Mouse (Mus musculus): Measurements from ENCODE around the gene Vgll4.

Gene Vgll4

GRCm38 (mm10) chr6:114969213-114970120 lies at the start of gene Vgll4:
Gene Vgll4, minus strand, starts transcription at chr6:114969994.
- DNase-seq (ENCODE audit: low spot score), result peak; percentile 66

- DNase-seq (ENCODE audit: low spot score), result no peak
Measured at GRCm38 (mm10) chr6:115015461-115015860, 45.7 kb upstream of the Vgll4 start.

- no peak for DNase-seq (ENCODE audit: low spot score)
Measured at GRCm38 (mm10) chr6:115013574-115013973, 43.8 kb upstream of the Vgll4 start.

- no peak for DNase-seq (ENCODE audit: low spot score)
Measured at GRCm38 (mm10) chr6:115011792-115012191, 42.0 kb upstream of the Vgll4 start.

GRCm38 (mm10) chr6:115010815-115011214 lies 41.0 kb upstream of the Vgll4 start:
- DNase-seq (ENCODE audit: low spot score), result no peak

GRCm38 (mm10) chr6:115010304-115010703 lies 40.5 kb upstream of the Vgll4 start:
- DNase-seq (ENCODE audit: low spot score), result no peak

GRCm38 (mm10) chr6:115007728-115008127 lies 37.9 kb upstream of the Vgll4 start:
- peak; percentile 72 for DNase-seq (ENCODE audit: low spot score)

- DNase-seq (ENCODE audit: low spot score), result no peak
Measured at GRCm38 (mm10) chr6:115006948-115007347, 37.2 kb upstream of the Vgll4 start.

- DNase-seq (ENCODE audit: low spot score), result no peak
Measured at GRCm38 (mm10) chr6:115006065-115006464, 36.3 kb upstream of the Vgll4 start.

- DNase-seq (ENCODE audit: low spot score), result peak; percentile 76
Measured at GRCm38 (mm10) chr6:115005351-115005890, 35.6 kb upstream of the Vgll4 start.

- DNase-seq (ENCODE audit: low spot score), result peak; percentile 83
Measured at GRCm38 (mm10) chr6:115004636-115005035, 34.8 kb upstream of the Vgll4 start.

- no peak for DNase-seq (ENCODE audit: low spot score)
Measured at GRCm38 (mm10) chr6:114998374-114999031, 28.7 kb upstream of the Vgll4 start.

GRCm38 (mm10) chr6:114997471-114997870 lies 27.7 kb upstream of the Vgll4 start:
- no peak for DNase-seq (ENCODE audit: low spot score)

- no peak for DNase-seq (ENCODE audit: low spot score)
Measured at GRCm38 (mm10) chr6:114996910-114997309, 27.1 kb upstream of the Vgll4 start.

GRCm38 (mm10) chr6:114994079-114994478 lies 24.3 kb upstream of the Vgll4 start:
- no peak for DNase-seq (ENCODE audit: low spot score)

- peak; percentile 35 for DNase-seq (ENCODE audit: low spot score)
Measured at GRCm38 (mm10) chr6:114993659-114994058, 23.9 kb upstream of the Vgll4 start.

GRCm38 (mm10) chr6:114991909-114992308 lies 22.1 kb upstream of the Vgll4 start:
- DNase-seq (ENCODE audit: low spot score), result no peak

GRCm38 (mm10) chr6:114988619-114988980 lies 18.8 kb upstream of the Vgll4 start:
- DNase-seq (ENCODE audit: low spot score), result no peak

GRCm38 (mm10) chr6:114987966-114988618 lies 18.3 kb upstream of the Vgll4 start:
- no peak for DNase-seq (ENCODE audit: low spot score)

- DNase-seq (ENCODE audit: low spot score), result no peak
Measured at GRCm38 (mm10) chr6:114982671-114983070, 12.9 kb upstream of the Vgll4 start.

- DNase-seq (ENCODE audit: low spot score), result no peak
Measured at GRCm38 (mm10) chr6:114979715-114980114, 9.9 kb upstream of the Vgll4 start.

- DNase-seq (ENCODE audit: low spot score), result peak; percentile 68
Measured at GRCm38 (mm10) chr6:114976915-114977419, 7.2 kb upstream of the Vgll4 start.
